In genomic region chr2:79120610-79121345, GRCm38 (mm10) we compare ENCODE assay signal across 12 mouse cellular contexts.
DNase-seq lines count a peak whose midpoint lies in the region; ATAC-seq and TF ChIP-seq lines count a peak whose summit lies in the region.
"Had no signal": no experiment of that assay in that cellular context is flagged by ENCODE, and none has a peak within 500 bp of the region (broad histone marks: within the 10 kb centered on the region; RNA-seq: fewer than 3 reads in every experiment).

No protein-coding gene starts in this region.

- peak overlapping the region; percentile 48 for H3K4me3 ChIP-seq in erythroblast, embryonic 14.5 days (replicated peaks)
- H3K4me3 ChIP-seq in heart, adult 2 months, result no peak overlapping the region
- H3K4me3 ChIP-seq: heart, embryonic 10.5 days; hindbrain, embryonic 13.5 days; kidney, embryonic 15.5 days had no signal

- DNase-seq in 416B (ENCODE audit: low read depth), result peak; percentile 50
- peak; percentile 10 to 38 for DNase-seq in CD8-positive naive resting alpha-beta T cell, adult 2 months (ENCODE audit: low read depth in 2 of 2, low spot score in 2 of 2)
- no peak for DNase-seq in heart, adult 2 months
- no peak for DNase-seq in embryo, embryonic 11 days
- no peak for DNase-seq in heart, postnatal 10 days
- DNase-seq: cerebellum, postnatal 36 days; lung, postnatal 10 days had no signal

- H3K36me3 ChIP-seq in erythroblast, embryonic 14.5 days (ENCODE audit: control insufficient read depth), result no peaks in the 10 kb centered on the region
- no peaks in the 10 kb centered on the region for H3K36me3 ChIP-seq in heart, adult 2 months (ENCODE audit: control insufficient read depth, insufficient read depth, low read length)
- H3K36me3 ChIP-seq: heart, embryonic 10.5 days; hindbrain, embryonic 13.5 days; kidney, embryonic 15.5 days had no signal

- H3K79me2 ChIP-seq in heart, adult 2 months (replicated peaks; ENCODE audit: control insufficient read depth, insufficient read depth, low read length), result no peaks in the 10 kb centered on the region

- H3K27ac ChIP-seq in heart, adult 2 months, result no peak overlapping the region
- H3K27ac ChIP-seq: heart, embryonic 10.5 days; hindbrain, embryonic 13.5 days; kidney, embryonic 15.5 days had no signal

- TF ChIP-seq EP300 in heart, adult 2 months (IDR thresholded peaks at IDR 0.05; ENCODE audit: insufficient read depth, low read depth, low read length), result no peak

- no peak for TF ChIP-seq POLR2A in heart, adult 2 months (IDR thresholded peaks at IDR 0.05; ENCODE audit: insufficient read depth, low read depth, low read length)

- ATAC-seq in megakaryocyte, adult 5-6 weeks (ENCODE audit: poor library complexity, severe bottlenecking), result peak; percentile 91

- 82% methylated on average over 6 of the region's 6 CpGs for WGBS in heart, adult 2 months

- intact Hi-C loops in heart, adult 2 months (cut with DNase I), result no loop called here
- intact Hi-C loops in heart, postnatal 10 days (cut with DNase I), result no loop called here

- H3K27me3 ChIP-seq in erythroblast, embryonic 14.5 days (ENCODE audit: control insufficient read depth), result no peaks in the 10 kb centered on the region
- no peaks in the 10 kb centered on the region for H3K27me3 ChIP-seq in heart, adult 2 months (ENCODE audit: control insufficient read depth, insufficient read depth, low read length)
- H3K27me3 ChIP-seq: hindbrain, embryonic 13.5 days; kidney, embryonic 15.5 days had no signal

- H3K4me1 ChIP-seq in erythroblast, embryonic 14.5 days (ENCODE audit: control insufficient read depth), result peaks cover 34% of the 10 kb centered on the region
- H3K4me1 ChIP-seq in heart, adult 2 months (ENCODE audit: control insufficient read depth, insufficient read depth, low read length), result no peaks in the 10 kb centered on the region
- H3K4me1 ChIP-seq: heart, embryonic 10.5 days; hindbrain, embryonic 13.5 days; kidney, embryonic 15.5 days had no signal

- TF ChIP-seq CTCF in heart, adult 2 months (IDR thresholded peaks at IDR 0.05), result no peak

- no peak overlapping the region for H3K9ac ChIP-seq in heart, adult 2 months (ENCODE audit: low read depth, low read length)
- H3K9ac ChIP-seq: hindbrain, embryonic 13.5 days; kidney, embryonic 15.5 days had no signal

- H3K9me3 ChIP-seq in erythroblast, embryonic 14.5 days (ENCODE audit: control insufficient read depth, low read length), result no peaks in the 10 kb centered on the region
- H3K9me3 ChIP-seq: heart, embryonic 10.5 days; hindbrain, embryonic 13.5 days; kidney, embryonic 15.5 days had no signal

Comparison
In these comparisons a context has a peak if more than half of its experiments do, and no peak if none do; other contexts are left out.
1. DNase-seq: peak in 416B (single experiment) and CD8-positive naive resting alpha-beta T cell, adult 2 months (2 of 2); none in heart, adult 2 months (0 of 2), embryo, embryonic 11 days (single experiment) and heart, postnatal 10 days (0 of 2).